Mouse (Mus musculus): ENCODE measurements around the gene March1. TPM values are rescaled to one million over a fixed set of nuclear protein-coding genes. Genes with fewer than 3 reads are reported as not detected.
A peak's percentile ranks its signal among the peaks of the same experiment; 100 is the strongest.

The March1 gene
- 1 to 10 TPM in 1 of 2 experiments, under 1 TPM in 1; 0.95 to 1.6 TPM for total RNA-seq (2021)
- long read RNA-seq, experiment 1, result 0 reads
- long read RNA-seq, experiment 2, partial matches to known transcripts, result 0 of 1 reads
- long read RNA-seq, experiment 2, other reads (novel, unspliced or antisense), result 0 of 1 reads

DNA sequence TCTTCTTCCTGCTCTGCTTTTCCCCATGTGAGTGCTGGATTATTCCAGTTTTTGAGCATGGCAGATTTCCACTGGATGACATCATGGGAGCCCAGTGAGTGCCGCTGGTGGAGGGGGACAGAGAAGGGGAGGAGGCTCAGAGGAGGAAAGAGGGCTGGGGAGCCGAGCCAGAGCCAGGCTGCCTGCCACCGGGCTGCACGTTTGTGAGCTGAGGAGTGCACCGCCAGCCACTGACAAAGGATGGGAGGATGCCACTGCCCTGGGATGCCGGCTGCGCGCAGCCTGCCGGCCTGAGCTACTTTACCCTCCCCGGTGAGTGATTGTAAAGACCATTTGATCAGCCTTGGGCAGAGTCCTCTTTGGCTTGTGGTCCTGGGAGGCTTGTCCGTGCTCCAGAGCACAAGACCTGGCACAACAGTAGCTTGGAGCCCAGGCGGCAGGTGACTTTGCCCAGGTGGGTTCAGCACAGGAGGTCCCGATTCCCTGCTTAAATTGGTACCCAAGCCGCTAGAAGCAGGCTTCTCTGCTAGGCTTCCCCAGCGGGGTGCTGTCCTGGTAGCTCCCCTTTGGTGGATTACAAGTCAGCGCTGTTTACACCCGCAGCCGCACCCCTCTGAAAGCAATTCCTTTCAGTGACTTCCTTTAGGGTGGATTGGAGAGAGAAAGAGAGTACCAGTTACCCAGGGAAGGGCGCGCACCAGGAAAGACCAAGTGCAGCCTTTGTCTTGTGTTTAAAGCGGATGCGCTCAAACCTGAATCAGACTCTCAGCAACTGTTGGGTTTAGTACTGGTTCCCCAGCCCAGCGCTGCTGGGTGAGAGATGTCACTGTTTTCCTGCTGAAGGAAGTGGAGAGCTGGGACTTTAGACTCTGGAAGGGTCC is at the start of gene March1:
March1 (plus strand) TSS at position 30 of the 881 bp plus-strand sequence.
- no peak for DNase-seq

DNA sequence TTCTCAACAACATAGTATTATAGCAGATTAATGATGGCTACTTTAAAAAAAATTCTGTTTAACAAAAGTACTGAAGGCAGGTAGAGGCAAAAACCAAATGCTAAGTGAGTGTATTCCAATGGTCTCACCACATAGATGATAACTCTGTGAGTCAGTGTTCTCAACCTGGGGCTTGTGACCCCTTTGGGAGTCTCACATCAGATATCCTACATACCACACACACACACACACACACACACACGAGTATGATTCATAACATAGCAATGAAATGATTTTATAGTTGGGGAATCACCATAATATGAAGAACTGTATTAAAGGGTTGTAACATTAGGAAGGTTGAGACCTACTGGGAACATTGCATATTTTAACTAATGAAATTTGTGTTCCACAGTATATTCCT is 30.8 kb upstream of the March1 start:
- DNase-seq, result no peak

DNA sequence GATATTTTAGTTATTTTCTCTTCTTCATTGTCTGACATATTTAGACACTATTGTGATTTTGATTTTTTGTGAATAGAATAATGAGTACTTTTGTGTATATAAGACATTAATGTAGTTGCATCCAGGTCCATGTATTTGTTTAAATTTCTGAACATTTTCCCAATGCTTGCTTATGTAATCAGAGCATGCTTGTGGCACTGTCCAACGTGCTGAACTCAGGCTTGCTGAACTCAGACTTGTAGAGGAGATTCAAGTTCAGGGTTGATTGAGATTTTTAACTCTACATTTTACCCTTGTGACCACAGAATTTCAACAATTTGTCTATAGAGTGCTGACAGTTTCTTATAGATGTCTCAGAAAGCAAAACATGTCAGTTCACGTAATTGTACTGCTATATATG is 14.5 kb upstream of the March1 start:
- DNase-seq, result peak in 1 of 2 experiments; percentile 1

DNA sequence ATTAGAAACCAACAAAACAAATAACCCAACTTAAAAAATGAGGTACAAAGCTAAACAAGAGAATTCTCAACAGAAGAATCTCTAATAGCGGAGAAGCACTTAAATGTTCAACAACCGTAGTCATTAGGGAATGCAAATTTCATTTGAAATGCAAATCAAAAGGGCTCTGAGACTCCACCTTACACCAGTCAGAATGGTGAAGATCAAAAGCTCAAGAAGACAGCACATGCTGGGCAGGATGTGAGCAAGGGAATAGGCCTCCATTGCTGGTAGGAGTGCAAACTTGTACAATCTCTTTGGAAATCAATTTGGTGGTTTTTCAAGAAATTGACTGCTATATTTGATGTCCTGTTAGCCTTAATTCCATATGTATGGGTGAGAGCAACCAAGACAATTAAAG is 8.2 kb upstream of the March1 start:
- DNase-seq, result no peak

GRCm38 (mm10) chr8:65618966-65619365 is 1.3 kb downstream of the March1 start:
- no peak for DNase-seq

- no peak for DNase-seq
These were observed 27.2 kb downstream of the March1 start for GRCm38 (mm10) chr8:65644931-65645330.

- DNase-seq, result no peak
These were observed 27.8 kb downstream of the March1 start for GRCm38 (mm10) chr8:65645502-65645901.

DNA sequence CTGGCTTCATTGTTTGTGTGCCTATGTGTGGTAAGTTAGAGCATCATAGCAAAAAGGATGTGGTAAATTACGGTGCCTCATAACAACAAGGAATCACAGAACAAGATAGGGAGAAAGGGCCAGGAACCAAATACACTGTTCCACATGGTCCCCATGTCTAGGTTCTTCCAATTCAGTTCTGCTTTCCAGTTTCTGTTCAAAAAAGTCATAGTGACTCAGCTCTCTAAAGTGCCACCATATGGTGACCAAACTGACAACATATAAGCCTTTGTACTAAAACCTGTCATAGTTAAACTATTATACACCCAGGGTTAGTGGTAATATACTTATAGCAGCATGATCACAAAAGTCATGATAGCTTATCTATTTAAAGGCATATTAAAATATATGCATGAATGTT is 28.2 kb downstream of the March1 start:
- no peak for DNase-seq

DNA sequence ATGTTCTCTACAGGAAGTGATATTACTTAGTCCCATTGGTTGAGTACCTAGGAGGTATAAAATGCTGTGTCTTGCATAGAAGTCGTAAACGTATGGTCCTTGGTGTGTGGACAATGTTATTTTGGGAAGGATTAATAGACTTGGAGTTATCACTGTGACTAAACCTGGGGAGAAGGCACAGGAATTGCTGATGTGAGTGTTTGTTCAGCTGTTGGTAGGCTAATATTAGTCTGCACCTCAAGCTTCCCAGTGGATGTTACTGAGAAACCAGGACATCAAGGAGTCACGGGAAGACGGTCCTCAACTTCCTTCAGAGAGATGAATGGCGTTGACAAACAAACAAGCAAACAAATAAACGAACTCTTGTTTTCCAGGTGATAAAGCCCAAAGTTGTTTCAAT is 38.2 kb downstream of the March1 start:
- no peak for DNase-seq

GRCm38 (mm10) chr8:65661885-65662284 is 44.2 kb downstream of the March1 start:
- DNase-seq, result no peak

GRCm38 (mm10) chr8:65665786-65666185 is 48.1 kb downstream of the March1 start:
- DNase-seq, result no peak

GRCm38 (mm10) chr8:65743066-65743465 is 125.4 kb downstream of the March1 start:
- no peak for DNase-seq

DNA sequence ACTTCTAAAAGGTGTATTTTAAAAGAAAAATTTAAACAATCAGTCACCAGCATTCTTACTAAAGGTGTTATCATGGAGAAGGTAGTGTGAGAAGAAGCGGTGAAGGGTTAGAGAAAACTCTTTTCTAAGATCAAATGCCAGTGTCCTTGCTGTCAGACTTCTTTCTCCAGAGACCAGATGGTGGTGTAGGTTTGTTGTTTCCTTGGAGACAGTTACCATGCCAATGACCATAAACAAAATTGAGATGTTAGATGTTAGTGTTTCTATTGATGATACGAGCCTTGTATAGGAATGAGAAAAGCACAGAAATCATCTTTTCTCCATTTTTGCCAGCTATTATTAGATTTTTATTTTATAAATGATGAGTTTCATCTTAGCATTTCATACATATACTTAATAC is 158.1 kb downstream of the March1 start:
- DNase-seq, result no peak

DNA sequence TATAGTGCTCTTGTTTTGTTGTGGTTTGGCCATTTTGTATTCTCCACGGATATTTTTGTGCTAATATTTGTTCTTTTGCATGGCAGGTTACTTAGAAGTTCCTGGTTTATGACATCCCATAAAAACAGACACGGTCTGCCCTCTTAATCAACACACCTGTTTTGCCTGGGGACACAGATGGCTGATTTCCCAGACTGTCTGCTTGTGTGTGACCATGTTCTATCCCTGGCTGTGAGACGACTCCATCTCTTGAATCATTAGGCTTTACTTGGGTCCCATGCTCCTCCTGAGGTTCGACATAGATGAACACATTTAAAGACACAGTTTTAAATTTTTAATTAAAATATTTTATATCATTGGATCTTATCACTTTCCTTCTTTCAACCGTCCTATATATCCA is 163.5 kb downstream of the March1 start:
- no peak for DNase-seq

GRCm38 (mm10) chr8:65812971-65813370 is 195.3 kb downstream of the March1 start:
- no peak for DNase-seq

DNA sequence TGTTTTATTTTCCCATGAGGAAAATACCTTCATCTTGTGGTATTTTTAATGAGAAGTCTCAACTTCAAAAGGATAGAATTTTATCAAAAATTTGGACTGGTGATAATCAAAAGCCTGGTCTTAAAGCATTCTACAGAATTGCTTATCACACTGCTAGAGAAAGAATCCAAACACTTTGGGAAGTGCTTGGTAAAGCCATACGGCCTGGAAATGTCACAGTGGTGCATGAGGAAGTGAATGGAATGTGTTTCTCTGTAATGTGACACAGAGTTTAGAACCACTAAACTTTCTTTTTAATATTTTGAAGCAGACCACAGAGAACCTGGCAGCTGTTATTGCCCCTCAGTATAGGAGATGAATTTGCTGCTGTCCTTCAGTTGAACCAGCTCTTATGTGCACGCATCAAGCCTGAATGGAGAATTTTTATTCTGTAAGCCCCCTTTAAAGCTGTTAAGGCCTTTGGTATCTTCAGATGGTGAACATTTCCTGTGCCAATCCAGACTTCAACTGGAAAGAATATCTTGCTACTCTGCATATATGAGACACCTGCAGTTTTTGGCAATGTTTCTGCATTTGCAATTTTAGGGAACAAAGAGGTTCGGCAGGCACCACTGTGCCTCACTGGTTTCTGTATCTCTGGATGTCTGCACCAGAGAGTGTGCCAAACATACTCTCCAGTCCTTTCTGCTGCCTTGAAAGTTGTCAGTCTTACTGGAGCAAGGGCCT is 304.8 kb downstream of the March1 start:
- DNase-seq, result no peak

DNA sequence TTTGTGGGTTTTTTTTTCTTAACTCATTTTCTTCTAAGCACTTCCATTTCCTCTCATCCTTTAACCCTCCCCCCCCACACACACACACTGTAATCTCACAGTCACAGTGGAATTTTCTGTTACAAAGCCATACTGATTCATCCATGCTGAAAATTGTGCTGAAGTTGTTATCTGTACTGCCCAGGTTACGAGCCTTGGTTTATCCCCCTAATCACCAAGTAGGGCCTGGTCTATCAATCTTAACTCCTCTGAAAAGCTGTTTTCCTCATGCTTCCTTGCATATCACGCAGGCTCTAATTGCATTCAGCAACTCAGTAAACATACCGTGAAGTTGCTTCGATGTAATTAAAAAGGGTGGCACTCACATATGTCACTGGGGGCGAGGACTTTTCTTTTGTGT is 339.2 kb downstream of the March1 start:
- DNase-seq, result no peak

DNA sequence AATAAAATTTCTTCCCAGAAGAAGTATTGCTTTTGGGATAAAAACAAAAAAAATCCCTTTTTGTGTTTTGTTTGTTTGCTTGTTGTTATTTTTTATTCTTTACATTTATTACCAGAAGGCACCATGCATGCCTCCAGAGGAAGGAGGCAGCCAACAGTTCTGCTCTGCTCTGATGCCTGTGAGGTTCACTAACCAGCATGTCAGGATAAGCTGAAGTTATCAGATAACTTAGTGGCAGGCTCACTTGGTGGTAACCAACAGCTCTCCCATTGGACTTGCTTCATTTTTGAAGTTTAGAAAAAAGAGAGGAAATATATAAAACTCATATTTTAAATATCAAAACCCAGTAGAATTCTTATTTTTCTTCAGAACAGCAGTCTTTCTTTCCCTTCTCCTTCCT is 339.8 kb downstream of the March1 start:
- no peak for DNase-seq

DNA sequence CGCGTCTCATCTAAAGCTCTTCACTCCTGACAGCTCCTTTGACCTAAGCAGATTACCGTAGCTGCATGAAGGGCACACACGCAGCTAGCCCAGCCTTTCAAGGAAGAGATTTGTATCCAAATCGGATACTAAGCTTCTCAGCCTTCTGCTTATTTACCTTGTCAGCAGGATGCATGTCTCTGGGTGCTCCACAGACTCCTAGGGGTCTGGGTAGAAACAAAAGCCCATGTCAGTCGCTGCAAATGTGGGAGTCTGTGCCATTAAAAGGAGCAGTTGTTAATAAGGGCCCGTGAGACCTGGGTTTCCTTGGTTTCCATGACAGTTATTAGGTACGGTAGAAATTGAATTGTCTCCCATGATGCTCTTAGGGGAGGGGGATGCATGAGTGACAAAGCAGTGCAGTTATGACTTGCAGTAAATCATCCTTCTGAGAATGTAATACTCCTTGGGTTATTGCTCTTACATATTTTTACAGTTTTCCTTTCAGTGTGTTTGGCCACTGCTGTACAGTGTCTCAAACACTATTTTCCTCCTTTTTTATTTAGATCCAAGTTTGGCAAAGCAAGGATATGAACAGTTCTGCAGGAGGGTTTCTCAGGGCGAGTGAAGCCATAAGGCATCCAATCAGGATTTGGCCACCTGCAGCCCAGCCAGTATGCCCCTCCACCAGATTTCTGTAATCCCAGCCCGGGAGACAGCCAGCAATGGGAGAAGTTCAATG is 349.0 kb downstream of the March1 start:
- DNase-seq, result no peak

GRCm38 (mm10) chr8:65967223-65967778 is 349.6 kb downstream of the March1 start:
- DNase-seq, result no peak

- no peak for DNase-seq
These were observed 359.2 kb downstream of the March1 start for GRCm38 (mm10) chr8:65976905-65977304.

DNA sequence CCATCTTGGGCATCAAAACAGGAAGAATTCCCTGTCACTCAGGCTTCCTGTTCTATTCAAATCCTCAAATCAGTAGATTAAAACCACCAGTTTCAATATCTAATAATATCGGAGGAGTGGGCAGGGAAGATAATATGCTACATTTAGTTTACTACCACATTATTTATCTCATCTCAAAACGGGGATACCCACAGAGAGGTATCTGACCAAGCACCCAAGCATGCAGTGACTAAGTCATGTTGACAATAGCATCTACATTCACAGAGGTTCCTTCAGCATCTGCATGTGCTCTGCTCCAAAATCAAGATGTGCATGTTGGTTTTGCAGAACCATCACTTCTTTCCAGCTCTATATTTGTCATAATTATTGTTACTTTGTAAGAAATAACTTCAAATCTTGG is 364.3 kb downstream of the March1 start:
- no peak for DNase-seq

Data from adrenal gland, postnatal 36 days (tissue).